Mouse (Mus musculus): Measurements from ENCODE around the gene H2-Q7. TPM values are rescaled to one million over a fixed set of nuclear protein-coding genes. Genes with fewer than 3 reads are reported as not detected.

Gene H2-Q7
- polyA plus RNA-seq, 1 experiment from 2014 or later: 12.2 TPM

DNA sequence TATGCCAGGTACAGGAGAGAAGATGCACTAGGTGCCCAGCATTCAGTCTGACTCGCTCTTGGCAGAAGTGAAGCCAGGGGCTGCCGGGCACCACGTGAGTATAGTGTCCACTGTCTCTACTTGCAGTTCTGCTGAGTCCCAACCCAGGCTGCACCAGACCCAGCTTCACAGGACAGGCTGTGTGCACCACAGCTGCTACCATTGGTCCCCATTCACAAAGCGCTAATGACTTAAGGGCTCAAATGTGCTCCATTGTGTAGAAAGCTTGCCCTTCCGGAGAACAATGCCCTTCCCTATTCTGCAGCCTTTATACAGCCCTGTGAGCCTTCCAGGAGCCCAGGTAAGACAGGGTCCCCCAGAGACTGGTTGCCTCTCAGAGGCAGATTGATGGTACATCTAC is 51.4 kb downstream of the H2-Q7 start:
- H3K4me3 ChIP-seq: no peak overlapping the region
- H3K27ac ChIP-seq (replicated peaks): no peak overlapping the region
- 0 out of 2 replicates have a peak, but pooled peaks cover 10% of the 10 kb centered on the region for H3K27me3 ChIP-seq (replicated peaks; ENCODE audit: low read depth, poor library complexity, severe bottlenecking)
- H3K36me3 ChIP-seq (replicated peaks): no peaks in the 10 kb centered on the region
- H3K4me1 ChIP-seq: peaks cover 10% of the 10 kb centered on the region
- no peak for DNase-seq (ENCODE audit: low spot score)
- WGBS: 55% methylated on average over 5 of the region's 5 CpGs
- H3K9me3 ChIP-seq: no peaks in the 10 kb centered on the region

Other genes with a start within 250 kb of the H2-Q7 start
- gene Ltb, start 244.7 kb upstream of the H2-Q7 start, polyA plus RNA-seq (2016; fragmentation: Nextera tagmentation; extraction: Ambion mirVana): 0.16 and 0.34 TPM in 2 replicates
- gene Tnf, start 237.1 kb upstream of the H2-Q7 start, polyA plus RNA-seq (2016; fragmentation: Nextera tagmentation; extraction: Ambion mirVana): not detected in 2 replicates
- gene Lta, start 233.8 kb upstream of the H2-Q7 start, polyA plus RNA-seq (2016; fragmentation: Nextera tagmentation; extraction: Ambion mirVana): not detected in 2 replicates
- gene Gm16181, start 218.3 kb upstream of the H2-Q7 start, polyA plus RNA-seq (2016; fragmentation: Nextera tagmentation; extraction: Ambion mirVana): 0.33 and 0.40 TPM in 2 replicates
- 5.2 and 5.6 TPM in 2 replicates for gene Atp6v1g2, start 205.5 kb upstream of the H2-Q7 start, polyA plus RNA-seq (2016; fragmentation: Nextera tagmentation; extraction: Ambion mirVana)
- gene Nfkbil1, start 203.4 kb upstream of the H2-Q7 start, polyA plus RNA-seq (2016; fragmentation: Nextera tagmentation; extraction: Ambion mirVana): 9.3 and 9.6 TPM in 2 replicates
- gene Ddx39b, start 197.4 kb upstream of the H2-Q7 start, polyA plus RNA-seq (2016; fragmentation: Nextera tagmentation; extraction: Ambion mirVana): 726 and 735 TPM in 2 replicates
- gene H2-D1, start 176.4 kb upstream of the H2-Q7 start, polyA plus RNA-seq (2016; fragmentation: Nextera tagmentation; extraction: Ambion mirVana): 30.3 and 32.9 TPM in 2 replicates
- not detected in 2 replicates for gene H2-Q1, start 118.8 kb upstream of the H2-Q7 start, polyA plus RNA-seq (2016; fragmentation: Nextera tagmentation; extraction: Ambion mirVana)
- gene H2-Q2, start 96.9 kb upstream of the H2-Q7 start, polyA plus RNA-seq (2016; fragmentation: Nextera tagmentation; extraction: Ambion mirVana): 0.75 and 0.88 TPM in 2 replicates
- gene H2-Q4, start 59.5 kb upstream of the H2-Q7 start, polyA plus RNA-seq (2016; fragmentation: Nextera tagmentation; extraction: Ambion mirVana): 1.5 and 1.6 TPM in 2 replicates
- 1.5 and 1.6 TPM in 2 replicates for gene H2-Q6, start 14.3 kb upstream of the H2-Q7 start, polyA plus RNA-seq (2016; fragmentation: Nextera tagmentation; extraction: Ambion mirVana)
- 0.39 and 0.57 TPM in 2 replicates for gene H2-Q10, start 30.9 kb downstream of the H2-Q7 start, polyA plus RNA-seq (2016; fragmentation: Nextera tagmentation; extraction: Ambion mirVana)
- gene Pou5f1, start 66.9 kb downstream of the H2-Q7 start, polyA plus RNA-seq (2016; fragmentation: Nextera tagmentation; extraction: Ambion mirVana): not detected in 2 replicates
- gene Tcf19, start 77.7 kb downstream of the H2-Q7 start, polyA plus RNA-seq (2016; fragmentation: Nextera tagmentation; extraction: Ambion mirVana): 43.7 and 45.5 TPM in 2 replicates
- 24.2 and 25.0 TPM in 2 replicates for gene Cchcr1, start 77.9 kb downstream of the H2-Q7 start, polyA plus RNA-seq (2016; fragmentation: Nextera tagmentation; extraction: Ambion mirVana)
- gene Psors1c2, start 94.0 kb downstream of the H2-Q7 start, polyA plus RNA-seq (2016; fragmentation: Nextera tagmentation; extraction: Ambion mirVana): 1.6 and 1.9 TPM in 2 replicates
- not detected in 2 replicates for gene Cdsn, start 113.0 kb downstream of the H2-Q7 start, polyA plus RNA-seq (2016; fragmentation: Nextera tagmentation; extraction: Ambion mirVana)
- gene 2300002M23Rik, start 128.3 kb downstream of the H2-Q7 start, polyA plus RNA-seq (2016; fragmentation: Nextera tagmentation; extraction: Ambion mirVana): not detected in 2 replicates
- gene Sfta2, start 162.4 kb downstream of the H2-Q7 start, polyA plus RNA-seq (2016; fragmentation: Nextera tagmentation; extraction: Ambion mirVana): not detected in 2 replicates
- gene Gm9573, start 187.5 kb downstream of the H2-Q7 start, polyA plus RNA-seq (2016; fragmentation: Nextera tagmentation; extraction: Ambion mirVana): not detected in 2 replicates
- 0.20 and 0.24 TPM in 2 replicates for gene Mucl3, start 204.5 kb downstream of the H2-Q7 start, polyA plus RNA-seq (2016; fragmentation: Nextera tagmentation; extraction: Ambion mirVana)
- 19.9 and 22.0 TPM in 2 replicates for gene Vars2, start 228.4 kb downstream of the H2-Q7 start, polyA plus RNA-seq (2016; fragmentation: Nextera tagmentation; extraction: Ambion mirVana)
- gene Gtf2h4, start 234.6 kb downstream of the H2-Q7 start, polyA plus RNA-seq (2016; fragmentation: Nextera tagmentation; extraction: Ambion mirVana): 57.6 and 61.4 TPM in 2 replicates

All from embryonic facial prominence, embryonic 10.5 days (tissue).